Mouse (Mus musculus) heart, postnatal 0 days (tissue): ENCODE measurements around the gene Ppil3. TPM values are rescaled to one million over a fixed set of nuclear protein-coding genes. Genes with fewer than 3 reads are reported as not detected.

Experiments
- ATAC-seq: fragments of 200-750 bp; cut with Nextera tagmentation; 2 replicates; pipeline ENCODE4 v1.8.0; 2017; ENCODE audit warnings: low read depth, moderate number of reproducible peaks, moderate library complexity; ENCODE audit not compliant: insufficient read depth
- DNase-seq: peaks from one replicate; pipeline ENCODE4 v3.0.0-alpha.2; 2016; ENCODE audit warnings: low spot score
- H3K27ac ChIP-seq: fragments of 300-500 bp; sonication (generic); 2 replicates; pipeline ENCODE4 v1.5.1; 2014; ENCODE audit warnings: low read depth, mild to moderate bottlenecking
- H3K27me3 ChIP-seq: fragments of 300-500 bp; sonication (generic); 2 replicates; pipeline ENCODE4 v1.6.1; 2014; ENCODE audit warnings: low read length, mixed read lengths; ENCODE audit not compliant: control insufficient read depth, insufficient read depth
- H3K36me3 ChIP-seq: fragments of 300-500 bp; sonication (generic); replicated peaks from 2 replicates; pipeline ENCODE4 v1.6.1; 2014; ENCODE audit warnings: low read length, mixed read lengths; ENCODE audit not compliant: control insufficient read depth, insufficient read depth
- H3K4me1 ChIP-seq: fragments of 300-500 bp; sonication (generic); 2 replicates; pipeline ENCODE4 v1.6.1; 2014; ENCODE audit warnings: antibody characterized with exemption; ENCODE audit not compliant: control insufficient read depth, insufficient read depth
- H3K4me2 ChIP-seq: fragments of 300-500 bp; sonication (generic); 2 replicates; pipeline ENCODE4 v1.6.1; 2014; ENCODE audit warnings: low read depth, mild to moderate bottlenecking, low read length, moderate library complexity
- H3K4me3 ChIP-seq: fragments of 300-500 bp; sonication (generic); 2 replicates; pipeline ENCODE4 v1.5.1; 2014; ENCODE audit warnings: low read depth, low read length
- H3K9ac ChIP-seq: fragments of 300-500 bp; sonication (generic); replicated peaks from 2 replicates; pipeline ENCODE4 v1.6.1; 2014; ENCODE audit warnings: low read depth, low read length, mixed read lengths
- H3K9me3 ChIP-seq: fragments of 300-500 bp; sonication (generic); replicated peaks from 2 replicates; pipeline ENCODE4 v1.6.1; 2016; ENCODE audit warnings: low read length; ENCODE audit not compliant: control insufficient read depth
- CTCF ChIP-seq: IDR thresholded peaks from 2 replicates; pipeline ENCODE4 v1.5.1; 2016; ENCODE audit warnings: antibody characterized with exemption, control low read depth, low read depth
- EP300 ChIP-seq: IDR thresholded peaks from 2 replicates; pipeline ENCODE4 v1.6.1; 2016; ENCODE audit warnings: antibody characterized with exemption, low read depth
- WGBS: fragments of 180-500 bp; shearing (Covaris S2); extraction: QIAGEN DNeasy Blood & Tissue Kit; methylation state at CpG from one replicate; pipeline ENCODE4 v1.1.7; 2014; 5-methylcytosine and 5-hydroxymethylcytosine counted together
- polyA plus RNA-seq: library from polyadenylated mRNA; unstranded; fragments of >200 nt; fragmentation: Nextera tagmentation; extraction: Ambion mirVana; gene quantifications from 2 replicates; pipeline ENCODE4 v1.2.1, GENCODE M21; 2015
- total RNA-seq: library from RNA; depleted of rRNA; stranded (reverse); fragments of >200 nt; gene quantifications from 2 replicates; pipeline ENCODE4 v1.2.3, GENCODE M21; 2014; ENCODE audit warnings: low replicate concordance

Ppil3 gene
- total and polyA plus RNA-seq, 2 experiments from 2014 or later: 8.7 to 27.9 TPM

DNA sequence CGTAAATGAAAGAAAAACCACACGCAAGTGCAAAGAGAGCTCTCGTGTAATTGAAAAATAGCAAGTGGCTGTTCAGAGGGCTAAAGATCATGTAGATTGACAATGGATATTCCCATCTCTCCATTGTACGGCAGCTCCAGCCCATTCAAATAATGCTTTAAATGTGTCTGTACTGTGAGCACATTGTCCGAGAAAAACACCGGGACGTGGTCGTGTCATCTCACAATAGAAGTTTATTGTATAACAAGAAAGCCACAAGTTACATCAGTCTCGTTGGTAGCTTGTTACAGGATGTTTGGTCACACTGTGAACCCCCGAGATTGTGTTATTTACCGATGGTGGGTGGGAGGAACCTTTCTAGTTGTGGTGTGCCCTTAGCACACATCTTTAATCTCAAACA lies 575 bp upstream of the Ppil3 start:
- Histone ChIP-seq H3K36me3 (peaks cover 27% of the 10 kb centered on the region), H3K27ac (peak overlapping the region; percentile 84), H3K9me3 (no peaks in the 10 kb centered on the region), H3K4me3 (peak overlapping the region; percentile 56), H3K4me2 (peak overlapping the region; percentile 86), H3K9ac (peak overlapping the region; percentile 67), H3K4me1 (peaks cover 10% of the 10 kb centered on the region; the same call in 1 of the 2 replicates), H3K27me3 (no peaks in the 10 kb centered on the region)
- no peak for TF ChIP-seq EP300
- no peak for TF ChIP-seq CTCF
- no peak for DNase-seq
- 10% methylated on average over 11 of the region's 11 CpGs for WGBS
- no peak for ATAC-seq

GRCm38 (mm10) chr1:58444691-58445090 lies 595 bp downstream of the Ppil3 start:
- ATAC-seq: no peak
- H3K9ac ChIP-seq: peak overlapping the region; percentile 67
- no peaks in the 10 kb centered on the region for H3K9me3 ChIP-seq
- H3K4me2 ChIP-seq: peak overlapping the region; percentile 86
- no peak for DNase-seq
- 9% methylated on average over 10 of the region's 10 CpGs for WGBS
- peaks cover 10% of the 10 kb centered on the region; the same call in 1 of the 2 replicates for H3K4me1 ChIP-seq
- H3K36me3 ChIP-seq: peaks cover 28% of the 10 kb centered on the region
- no peaks in the 10 kb centered on the region for H3K27me3 ChIP-seq
- peak overlapping the region; percentile 84 for H3K27ac ChIP-seq
- no peak for TF ChIP-seq CTCF
- no peak for TF ChIP-seq EP300
- peak overlapping the region; percentile 56 for H3K4me3 ChIP-seq

GRCm38 (mm10) chr1:58424551-58424950 lies 20.7 kb downstream of the Ppil3 start:
- no peaks in the 10 kb centered on the region for H3K9me3 ChIP-seq
- TF ChIP-seq EP300 (no peak), CTCF (no peak)
- H3K9ac ChIP-seq: no peak overlapping the region
- no peak for ATAC-seq
- WGBS: 83% methylated on average over 3 of the region's 3 CpGs
- H3K4me2 ChIP-seq: no peak overlapping the region; the same call in 1 of the 2 replicates
- no peaks in the 10 kb centered on the region for H3K27me3 ChIP-seq
- H3K4me3 ChIP-seq: no peak overlapping the region
- DNase-seq: no peak
- peaks cover 10% of the 10 kb centered on the region for H3K4me1 ChIP-seq
- peaks cover 17% of the 10 kb centered on the region for H3K36me3 ChIP-seq
- peak overlapping the region; percentile 100; the same call in 1 of the 2 replicates for H3K27ac ChIP-seq

DNA sequence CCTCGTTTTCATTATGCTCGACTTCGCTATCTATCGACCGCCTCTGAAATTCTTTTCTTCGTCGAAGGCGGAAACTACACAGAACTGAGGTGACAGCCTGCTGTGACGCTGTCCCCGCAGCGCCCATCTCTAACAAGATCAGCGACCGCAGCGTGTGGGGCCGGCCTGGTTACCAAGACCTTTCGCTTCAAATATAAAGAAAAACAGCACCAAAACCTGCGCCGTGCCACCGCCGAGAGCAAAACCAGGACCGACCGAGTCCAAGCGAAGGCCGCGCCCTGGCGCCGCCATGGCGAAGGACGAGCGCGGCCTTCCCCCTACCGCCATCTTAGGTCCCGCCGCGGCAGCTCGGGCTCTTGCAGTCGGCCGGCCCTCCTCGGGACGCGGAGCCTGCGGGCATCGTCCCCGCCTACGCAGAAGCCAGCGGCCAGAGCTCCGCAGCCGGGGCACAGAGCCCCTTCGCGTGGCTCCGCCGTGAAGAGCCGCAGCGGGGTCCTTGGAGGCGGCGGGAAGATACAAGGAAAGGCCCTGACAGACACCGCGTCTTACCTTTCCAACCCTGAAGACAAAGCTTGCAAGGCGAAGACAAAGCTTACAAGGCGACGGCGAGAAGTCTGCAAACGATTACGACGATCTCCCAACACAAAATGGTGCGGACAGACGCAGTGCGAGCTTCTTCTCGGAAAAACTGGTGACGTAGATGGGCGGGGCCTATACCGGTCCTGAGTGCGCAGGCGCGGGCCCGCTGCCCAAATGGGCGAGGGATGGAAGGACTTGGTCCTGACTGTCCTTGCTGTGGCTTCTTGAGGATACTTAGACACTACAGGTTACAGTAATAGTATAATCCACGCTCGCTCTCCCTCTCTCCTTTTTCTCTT lies 21.7 kb downstream of the Ppil3 start, which contains the start of gene Clk1:
TSS of gene Clk1 (minus strand) at position 696 of the 878 bp plus-strand sequence.
- peaks cover 10% of the 10 kb centered on the region for H3K4me1 ChIP-seq
- H3K27ac ChIP-seq: peak within 1 kb of the TSS; percentile 100
- WGBS: under 1% methylated on average over 79 of the region's 79 CpGs
- ATAC-seq (peak; percentile 96), DNase-seq (peak; percentile 94)
- peak within 1 kb of the TSS; percentile 82 for H3K4me2 ChIP-seq
- H3K4me3 ChIP-seq: peak within 1 kb of the TSS; percentile 99
- H3K36me3 ChIP-seq: peaks cover 26% of the 10 kb centered on the region
- no peaks in the 10 kb centered on the region for H3K9me3 ChIP-seq
- no peaks in the 10 kb centered on the region for H3K27me3 ChIP-seq
- H3K9ac ChIP-seq: peak within 1 kb of the TSS; percentile 100
- no peak for TF ChIP-seq CTCF

GRCm38 (mm10) chr1:58422879-58423278 lies 22.4 kb downstream of the Ppil3 start:
- 4% methylated on average over 13 of the region's 13 CpGs for WGBS
- H3K4me2 ChIP-seq: peak overlapping the region; percentile 82
- H3K9me3 ChIP-seq: no peaks in the 10 kb centered on the region
- DNase-seq (peak; percentile 75), ATAC-seq (peak; percentile 62)
- H3K4me3 ChIP-seq: peak overlapping the region; percentile 99
- no peaks in the 10 kb centered on the region for H3K27me3 ChIP-seq
- H3K4me1 ChIP-seq: peaks cover 10% of the 10 kb centered on the region
- H3K27ac ChIP-seq: peak overlapping the region; percentile 100
- H3K36me3 ChIP-seq: peaks cover 33% of the 10 kb centered on the region
- TF ChIP-seq CTCF (no peak), EP300 (no peak)
- H3K9ac ChIP-seq: peak overlapping the region; percentile 100
